Mouse (Mus musculus): ENCODE results near the gene Tmem50a. TPM values are rescaled to one million over a fixed set of nuclear protein-coding genes. Genes with fewer than 3 reads are reported as not detected.

The Tmem50a gene
- polyA plus RNA-seq, 1 experiment from 2014 or later = 151 TPM

DNA sequence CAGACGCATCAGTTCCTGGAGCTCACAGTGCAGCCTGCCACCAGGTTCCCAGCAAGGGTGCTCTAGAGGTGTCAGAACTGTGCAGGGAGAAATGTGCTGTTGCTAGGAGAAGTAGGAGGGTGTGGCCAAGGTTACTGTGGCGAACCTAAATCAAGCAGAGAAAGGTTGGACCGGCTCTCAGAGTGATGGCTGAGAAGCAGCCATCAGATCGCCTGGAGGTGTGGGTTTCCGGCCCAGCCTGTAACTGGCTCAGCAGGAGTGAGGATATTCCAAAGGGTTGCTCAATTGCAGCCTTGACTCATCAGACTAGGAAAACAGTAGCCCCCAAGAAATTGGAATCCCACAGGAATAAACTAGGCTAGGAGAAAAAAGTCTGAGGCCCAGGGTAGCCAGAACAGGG lies 58.3 kb downstream of the Tmem50a start:
- ATAC-seq (ENCODE audit: insufficient read depth) = no peak
- H3K4me2 ChIP-seq = no peak overlapping the region
- H3K27me3 ChIP-seq (ENCODE audit: insufficient read depth, low read length) = no peaks in the 10 kb centered on the region
- H3K9ac ChIP-seq = no peak overlapping the region
- WGBS = 26% methylated on average over 5 of the region's 5 CpGs
- peaks cover 9% of the 10 kb centered on the region for H3K4me1 ChIP-seq (ENCODE audit: insufficient read depth)
- H3K9me3 ChIP-seq (ENCODE audit: low read depth, low read length) = no peaks in the 10 kb centered on the region
- no peak for TF ChIP-seq CTCF (IDR thresholded peaks at IDR 0.05; ENCODE audit: low read depth)
- peak; percentile 27 for DNase-seq
- H3K36me3 ChIP-seq (ENCODE audit: insufficient read depth) = no peaks in the 10 kb centered on the region
- H3K27ac ChIP-seq (ENCODE audit: low read depth) = peak overlapping the region; percentile 50; the same call in 1 of the 2 replicates
- no peak overlapping the region for H3K4me3 ChIP-seq (ENCODE audit: low read depth, low read length)

DNA sequence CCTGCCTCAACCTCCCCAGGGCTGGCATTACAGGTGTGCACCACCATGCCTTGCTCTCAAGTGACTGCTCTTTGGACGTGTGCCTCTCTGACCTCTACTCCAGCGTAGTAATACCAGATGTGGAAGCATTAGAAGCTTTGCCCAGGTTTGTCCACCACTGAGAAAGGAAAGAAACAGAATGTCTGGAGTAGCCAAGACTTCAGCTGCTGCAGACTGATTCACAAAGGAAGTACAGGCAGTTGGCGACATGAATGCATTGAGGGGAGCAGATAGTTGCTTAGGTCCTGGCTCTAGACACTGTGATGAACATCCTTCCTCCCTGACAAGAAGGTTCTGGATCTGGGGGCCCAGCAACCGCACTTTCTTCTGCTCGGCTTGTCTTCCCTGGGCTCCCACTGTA lies 58.8 kb downstream of the Tmem50a start:
- Histone ChIP-seq H3K4me1 (ENCODE audit: insufficient read depth) (peaks cover 9% of the 10 kb centered on the region), H3K27ac (ENCODE audit: low read depth) (peak overlapping the region; percentile 50; the same call in 1 of the 2 replicates), H3K4me3 (ENCODE audit: low read depth, low read length) (no peak overlapping the region), H3K4me2 (no peak overlapping the region), H3K9me3 (ENCODE audit: low read depth, low read length) (no peaks in the 10 kb centered on the region), H3K27me3 (ENCODE audit: insufficient read depth, low read length) (no peaks in the 10 kb centered on the region), H3K36me3 (ENCODE audit: insufficient read depth) (no peaks in the 10 kb centered on the region), H3K9ac (no peak overlapping the region)
- TF ChIP-seq CTCF (IDR thresholded peaks at IDR 0.05; ENCODE audit: low read depth) = no peak
- ATAC-seq (ENCODE audit: insufficient read depth) = no peak
- DNase-seq = no peak
- 38% methylated on average over 5 of the region's 5 CpGs for WGBS

DNA sequence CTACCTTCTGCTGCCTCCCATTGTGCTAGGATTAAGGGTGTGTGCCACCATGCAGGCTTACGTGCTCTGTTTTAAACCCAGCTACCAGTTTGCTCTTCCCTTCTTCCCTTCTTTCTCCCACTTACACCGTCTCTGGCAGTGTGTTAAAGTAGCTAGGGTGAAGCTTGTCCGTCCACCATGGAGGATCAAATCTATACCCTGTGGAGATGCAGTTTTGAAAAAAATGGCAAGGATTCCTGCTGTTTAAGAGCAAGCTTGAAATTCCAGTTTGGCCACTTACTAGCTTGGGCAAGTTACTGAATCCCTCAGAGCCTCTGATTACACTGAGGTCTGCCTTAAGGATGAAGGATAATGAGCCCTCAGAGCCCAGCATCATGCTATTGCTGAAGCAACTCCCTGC lies 59.5 kb downstream of the Tmem50a start:
- no peak overlapping the region for H3K4me3 ChIP-seq (ENCODE audit: low read depth, low read length)
- WGBS = 55% methylated on average over 3 of the region's 3 CpGs
- H3K36me3 ChIP-seq (ENCODE audit: insufficient read depth) = no peaks in the 10 kb centered on the region
- H3K27ac ChIP-seq (ENCODE audit: low read depth) = peak overlapping the region; percentile 58; the same call in 1 of the 2 replicates
- H3K4me1 ChIP-seq (ENCODE audit: insufficient read depth) = peaks cover 9% of the 10 kb centered on the region
- TF ChIP-seq CTCF (IDR thresholded peaks at IDR 0.05; ENCODE audit: low read depth) = no peak
- no peak overlapping the region for H3K9ac ChIP-seq
- H3K4me2 ChIP-seq = peak overlapping the region; percentile 29
- DNase-seq (peak; percentile 78), ATAC-seq (ENCODE audit: insufficient read depth) (no peak)
- no peaks in the 10 kb centered on the region for H3K9me3 ChIP-seq (ENCODE audit: low read depth, low read length)
- H3K27me3 ChIP-seq (ENCODE audit: insufficient read depth, low read length) = no peaks in the 10 kb centered on the region

DNA sequence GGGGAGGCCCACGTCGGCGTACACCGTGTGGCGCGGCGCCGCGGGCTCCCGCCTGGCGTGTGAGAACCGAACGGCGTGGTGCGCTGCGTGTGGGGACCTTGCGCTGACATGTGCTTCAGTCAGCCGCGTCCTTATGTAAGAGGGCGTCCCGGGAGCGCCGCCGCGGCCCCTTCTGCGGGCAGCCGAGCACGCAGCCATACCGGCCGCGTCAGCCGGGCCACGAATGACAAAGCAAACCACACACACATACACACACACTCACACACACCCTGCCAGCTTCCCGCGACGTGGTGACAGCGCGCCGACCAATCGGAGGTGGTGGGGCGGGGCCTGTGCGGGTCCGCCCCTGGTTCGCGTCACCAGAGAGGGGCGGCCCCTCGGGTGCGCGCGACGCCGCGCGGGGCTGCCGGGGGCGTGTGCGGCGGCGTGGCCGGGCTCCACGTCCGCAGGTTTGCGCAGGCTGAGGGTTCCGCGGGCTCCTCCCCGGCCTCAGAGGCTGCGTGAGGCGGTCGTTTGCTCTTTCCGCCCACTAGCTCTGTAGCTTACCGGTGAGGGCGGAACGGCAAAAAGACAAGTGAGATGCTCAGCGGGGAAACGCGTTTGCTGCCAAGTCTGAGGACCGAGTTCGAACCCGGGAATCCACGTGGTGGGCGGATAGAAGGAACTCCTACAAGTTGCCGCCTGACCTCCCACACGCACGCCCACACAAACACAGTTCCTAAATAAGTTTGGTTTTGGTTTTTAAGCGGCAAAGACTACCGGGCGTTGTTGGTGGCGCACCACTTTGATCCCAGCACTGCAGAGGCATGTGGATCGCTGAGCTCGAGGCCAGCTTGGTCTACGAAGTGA lies 61.0 kb downstream of the Tmem50a start:
- peak; percentile 94 for ATAC-seq (ENCODE audit: insufficient read depth)
- Histone ChIP-seq H3K36me3 (ENCODE audit: insufficient read depth) (no peaks in the 10 kb centered on the region), H3K9me3 (ENCODE audit: low read depth, low read length) (no peaks in the 10 kb centered on the region), H3K4me1 (ENCODE audit: insufficient read depth) (peaks cover 9% of the 10 kb centered on the region), H3K27me3 (ENCODE audit: insufficient read depth, low read length) (no peaks in the 10 kb centered on the region), H3K4me2 (peak overlapping the region; percentile 83), H3K27ac (ENCODE audit: low read depth) (peak overlapping the region; percentile 93), H3K4me3 (ENCODE audit: low read depth, low read length) (peak overlapping the region; percentile 96), H3K9ac (peak overlapping the region; percentile 57)
- under 1% methylated on average over 81 of the region's 91 CpGs for WGBS
- no peak; the same call in 1 of the 2 replicates for TF ChIP-seq CTCF (IDR thresholded peaks at IDR 0.05; ENCODE audit: low read depth)
- peak; percentile 96 for DNase-seq

DNA sequence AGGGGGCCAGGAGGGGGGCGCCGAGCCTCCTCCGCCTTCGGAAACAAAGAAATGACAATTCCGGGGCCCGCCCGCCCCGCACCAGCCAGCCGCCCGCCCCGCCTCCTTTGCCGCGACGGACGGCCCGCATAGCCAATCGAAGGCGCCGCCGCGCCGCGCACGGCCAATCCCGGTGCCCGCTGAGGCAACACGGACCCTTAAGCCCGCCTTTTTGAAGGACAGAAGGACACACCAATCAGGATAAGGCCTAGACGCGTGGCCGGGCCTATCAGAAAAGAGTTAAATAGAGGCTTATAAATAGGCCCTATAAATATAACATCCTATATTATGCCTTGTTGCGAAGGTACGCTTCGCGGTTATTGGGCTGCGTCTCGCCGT lies 61.6 kb downstream of the Tmem50a start, which contains the start of gene Maco1:
TSS of gene Maco1 (minus strand) at position 87 of the 378 bp plus-strand sequence.
- Histone ChIP-seq H3K4me3 (ENCODE audit: low read depth, low read length) (peak within 1 kb of the TSS; percentile 96), H3K4me2 (peak within 1 kb of the TSS; percentile 83), H3K36me3 (ENCODE audit: insufficient read depth) (no peaks in the 10 kb centered on the region), H3K9me3 (ENCODE audit: low read depth, low read length) (no peaks in the 10 kb centered on the region), H3K27me3 (ENCODE audit: insufficient read depth, low read length) (no peaks in the 10 kb centered on the region), H3K9ac (peak within 1 kb of the TSS; percentile 94), H3K4me1 (ENCODE audit: insufficient read depth) (peaks cover 9% of the 10 kb centered on the region), H3K27ac (ENCODE audit: low read depth) (peak within 1 kb of the TSS; percentile 93)
- WGBS = under 1% methylated on average over 36 of the region's 38 CpGs
- peak; percentile 97 for ATAC-seq (ENCODE audit: insufficient read depth)
- no peak for TF ChIP-seq CTCF (IDR thresholded peaks at IDR 0.05; ENCODE audit: low read depth)
- DNase-seq = peak; percentile 100

DNA sequence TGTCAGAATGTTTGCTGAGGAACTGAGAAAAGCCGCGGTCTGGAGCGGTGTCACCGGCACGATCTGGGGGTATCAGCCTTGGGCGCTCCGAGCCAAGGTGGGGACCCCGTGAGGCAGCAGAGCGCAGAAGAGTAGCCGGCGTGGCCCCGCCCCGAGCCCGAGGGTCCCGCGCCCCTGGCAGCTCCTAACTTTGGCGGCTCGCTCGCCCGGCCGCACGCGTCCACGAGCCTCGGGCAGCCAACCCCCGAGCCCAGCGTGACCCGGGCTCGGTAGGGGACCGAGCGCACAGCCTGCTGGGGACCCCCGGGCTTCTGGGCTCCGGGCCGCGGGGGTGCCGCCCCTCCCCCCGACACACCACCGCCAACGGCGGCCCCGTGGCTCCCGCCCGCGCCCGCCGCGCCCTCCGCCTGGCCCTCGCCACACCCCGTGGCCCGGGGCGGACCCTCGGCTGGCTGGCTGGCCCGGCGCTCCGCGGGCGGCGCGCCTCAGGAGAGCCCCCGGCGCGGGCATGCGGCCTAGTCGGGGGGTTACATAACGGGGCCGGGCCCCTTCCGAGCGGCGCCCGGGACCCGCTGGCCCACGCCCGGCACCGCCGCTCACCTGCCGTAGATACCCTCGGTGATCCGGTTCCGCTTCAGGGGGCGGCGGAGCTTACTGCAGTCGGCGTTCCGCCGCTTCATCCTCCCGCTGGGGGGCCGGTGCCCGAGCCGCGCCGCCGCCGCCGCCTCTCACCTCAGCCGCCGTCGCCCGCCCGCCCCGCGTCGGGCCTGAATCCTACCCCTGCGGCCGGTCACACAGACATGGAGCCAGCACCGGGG lies 62.2 kb downstream of the Tmem50a start:
- Histone ChIP-seq H3K4me2 (peak overlapping the region; percentile 83), H3K4me3 (ENCODE audit: low read depth, low read length) (peak overlapping the region; percentile 96), H3K9me3 (ENCODE audit: low read depth, low read length) (no peaks in the 10 kb centered on the region), H3K27me3 (ENCODE audit: insufficient read depth, low read length) (no peaks in the 10 kb centered on the region), H3K36me3 (ENCODE audit: insufficient read depth) (no peaks in the 10 kb centered on the region), H3K4me1 (ENCODE audit: insufficient read depth) (peaks cover 11% of the 10 kb centered on the region), H3K27ac (ENCODE audit: low read depth) (peak overlapping the region; percentile 91), H3K9ac (peak overlapping the region; percentile 94)
- WGBS = under 1% methylated on average over 98 of the region's 106 CpGs
- DNase-seq (peak; percentile 53), ATAC-seq (ENCODE audit: insufficient read depth) (peak; percentile 15)
- no peak for TF ChIP-seq CTCF (IDR thresholded peaks at IDR 0.05; ENCODE audit: low read depth)

DNA sequence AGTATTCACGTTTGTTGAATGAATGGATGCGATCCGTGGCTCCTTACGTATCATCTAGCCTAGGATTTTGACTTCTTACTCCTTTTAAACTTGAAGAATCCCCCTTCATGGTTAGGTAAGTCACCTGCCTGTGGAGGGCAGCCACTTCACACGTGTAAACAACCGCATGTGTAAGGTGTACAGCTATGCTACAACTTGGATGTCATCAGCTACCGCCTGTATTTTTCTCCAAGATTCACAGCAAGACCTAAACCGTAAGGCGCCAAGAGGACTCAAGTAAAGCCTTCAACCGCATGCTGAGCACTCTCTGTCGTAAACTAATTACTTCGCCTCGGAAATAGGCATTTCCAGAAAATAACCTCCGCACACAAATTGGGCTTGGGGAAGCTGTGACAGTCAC lies 62.9 kb downstream of the Tmem50a start:
- TF ChIP-seq CTCF (IDR thresholded peaks at IDR 0.05; ENCODE audit: low read depth) = no peak
- WGBS = 14% methylated on average over 14 of the region's 14 CpGs
- Histone ChIP-seq H3K27ac (ENCODE audit: low read depth) (no peak overlapping the region), H3K36me3 (ENCODE audit: insufficient read depth) (no peaks in the 10 kb centered on the region), H3K4me2 (peak overlapping the region; percentile 83), H3K4me3 (ENCODE audit: low read depth, low read length) (peak overlapping the region; percentile 96), H3K4me1 (ENCODE audit: insufficient read depth) (peaks cover 12% of the 10 kb centered on the region), H3K27me3 (ENCODE audit: insufficient read depth, low read length) (no peaks in the 10 kb centered on the region), H3K9ac (peak overlapping the region; percentile 94), H3K9me3 (ENCODE audit: low read depth, low read length) (no peaks in the 10 kb centered on the region)
- DNase-seq (peak; percentile 32), ATAC-seq (ENCODE audit: insufficient read depth) (no peak)
